Mouse (Mus musculus): Measurements from ENCODE around the gene Pcbp4. TPM values are rescaled to one million over a fixed set of nuclear protein-coding genes. Genes with fewer than 3 reads are reported as not detected.

Gene Pcbp4
- polyA plus RNA-seq, 1 experiment from 2014 or later, result 242 TPM

- no peaks in the 10 kb centered on the region for H3K9me3 ChIP-seq (replicated peaks; ENCODE audit: control insufficient read depth, low read length, poor library complexity, severe bottlenecking)
- no peak for ATAC-seq
- WGBS, result 78% methylated on average over 7 of the region's 7 CpGs
Observed at GRCm38 (mm10) chr9:106433389-106433788, 19.7 kb upstream of the Pcbp4 start.

GRCm38 (mm10) chr9:106436566-106436965, 16.5 kb upstream of the Pcbp4 start:
- no peaks in the 10 kb centered on the region for H3K9me3 ChIP-seq (replicated peaks; ENCODE audit: control insufficient read depth, low read length, poor library complexity, severe bottlenecking)
- peaks cover 16% of the 10 kb centered on the region for H3K36me3 ChIP-seq (ENCODE audit: control insufficient read depth, insufficient read depth, low read length)
- H3K27me3 ChIP-seq (ENCODE audit: control insufficient read depth, insufficient read depth, low read depth, low read length), result no peaks in the 10 kb centered on the region
- H3K27ac ChIP-seq (ENCODE audit: low read length), result no peak overlapping the region
- H3K4me3 ChIP-seq (ENCODE audit: low read depth, low read length), result no peak overlapping the region
- ATAC-seq, result no peak
- WGBS, result 78% methylated on average over 9 of the region's 9 CpGs
- H3K4me2 ChIP-seq (ENCODE audit: low read length), result no peak overlapping the region
- 0 out of 2 replicates have a peak overlapping the region, but pooled peaks have one; percentile 14 for H3K9ac ChIP-seq (ENCODE audit: low read depth, low read length)
- peaks cover 14% of the 10 kb centered on the region; the same call in 1 of the 2 replicates for H3K4me1 ChIP-seq (ENCODE audit: control insufficient read depth, insufficient read depth, low read length)

More at GRCm38 (mm10) chr9:106433389-106433788, 19.7 kb upstream of the Pcbp4 start:
- Histone ChIP-seq H3K9ac (ENCODE audit: low read depth, low read length) (no peak overlapping the region), H3K4me2 (ENCODE audit: low read length) (no peak overlapping the region), H3K27ac (ENCODE audit: low read length) (no peak overlapping the region), H3K4me1 (ENCODE audit: control insufficient read depth, insufficient read depth, low read length) (peaks cover 14% of the 10 kb centered on the region), H3K27me3 (ENCODE audit: control insufficient read depth, insufficient read depth, low read depth, low read length) (no peaks in the 10 kb centered on the region), H3K36me3 (ENCODE audit: control insufficient read depth, insufficient read depth, low read length) (peaks cover 16% of the 10 kb centered on the region), H3K4me3 (ENCODE audit: low read depth, low read length) (no peak overlapping the region)

GRCm38 (mm10) chr9:106442680-106443079, 10.4 kb upstream of the Pcbp4 start:
- Histone ChIP-seq H3K4me3 (ENCODE audit: low read depth, low read length) (no peak overlapping the region), H3K36me3 (ENCODE audit: control insufficient read depth, insufficient read depth, low read length) (no peaks in the 10 kb centered on the region), H3K9me3 (replicated peaks; ENCODE audit: control insufficient read depth, low read length, poor library complexity, severe bottlenecking) (no peaks in the 10 kb centered on the region), H3K9ac (ENCODE audit: low read depth, low read length) (no peak overlapping the region), H3K4me1 (ENCODE audit: control insufficient read depth, insufficient read depth, low read length) (peaks cover 19% of the 10 kb centered on the region), H3K4me2 (ENCODE audit: low read length) (no peak overlapping the region), H3K27me3 (ENCODE audit: control insufficient read depth, insufficient read depth, low read depth, low read length) (no peaks in the 10 kb centered on the region), H3K27ac (ENCODE audit: low read length) (no peak overlapping the region)
- no peak for ATAC-seq
- 73% methylated on average over 5 of the region's 5 CpGs for WGBS

GRCm38 (mm10) chr9:106444836-106445235, 8.3 kb upstream of the Pcbp4 start:
- no peaks in the 10 kb centered on the region for H3K27me3 ChIP-seq (ENCODE audit: control insufficient read depth, insufficient read depth, low read depth, low read length)
- H3K9me3 ChIP-seq (replicated peaks; ENCODE audit: control insufficient read depth, low read length, poor library complexity, severe bottlenecking), result no peaks in the 10 kb centered on the region
- no peak overlapping the region for H3K27ac ChIP-seq (ENCODE audit: low read length)
- no peak for ATAC-seq
- H3K4me3 ChIP-seq (ENCODE audit: low read depth, low read length), result no peak overlapping the region
- WGBS, result 75% methylated on average over 4 of the region's 4 CpGs
- no peak overlapping the region for H3K4me2 ChIP-seq (ENCODE audit: low read length)
- peaks cover 21% of the 10 kb centered on the region for H3K4me1 ChIP-seq (ENCODE audit: control insufficient read depth, insufficient read depth, low read length)
- H3K9ac ChIP-seq (ENCODE audit: low read depth, low read length), result no peak overlapping the region
- no peaks in the 10 kb centered on the region for H3K36me3 ChIP-seq (ENCODE audit: control insufficient read depth, insufficient read depth, low read length)

DNA sequence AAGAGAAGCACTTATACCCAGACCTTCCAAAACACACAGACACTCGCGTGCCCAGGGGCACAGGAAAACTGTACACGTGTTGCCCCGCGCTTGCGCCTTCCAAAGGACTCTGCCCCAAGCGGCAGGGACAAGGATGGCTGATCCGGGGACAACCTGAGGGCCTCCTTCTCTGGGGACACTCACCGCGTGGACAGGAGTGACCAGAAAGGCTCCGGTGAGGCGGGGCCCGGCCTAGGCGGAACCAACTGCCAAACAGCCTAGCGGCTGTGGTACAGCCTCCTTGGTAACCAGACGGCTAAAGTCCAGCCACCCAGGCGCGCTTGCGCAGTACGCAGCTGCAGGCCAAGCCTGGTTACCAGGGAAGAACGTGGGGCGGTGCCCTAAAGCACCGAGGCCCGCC, 5.7 kb upstream of the Pcbp4 start, which contains the start of the genes Abhd14b and Abhd14a:
Gene Abhd14b (plus strand): TSS at position 112 of the 400 bp plus-strand sequence.
Gene Abhd14a (minus strand): TSS at position 331 of the 400 bp plus-strand sequence.
- Histone ChIP-seq H3K4me1 (ENCODE audit: control insufficient read depth, insufficient read depth, low read length) (peaks cover 26% of the 10 kb centered on the region), H3K27me3 (ENCODE audit: control insufficient read depth, insufficient read depth, low read depth, low read length) (no peaks in the 10 kb centered on the region), H3K4me2 (ENCODE audit: low read length) (peak within 1 kb of the TSS; percentile 89), H3K27ac (ENCODE audit: low read length) (peak within 1 kb of the TSS; percentile 78), H3K9me3 (replicated peaks; ENCODE audit: control insufficient read depth, low read length, poor library complexity, severe bottlenecking) (no peaks in the 10 kb centered on the region), H3K4me3 (ENCODE audit: low read depth, low read length) (peak within 1 kb of the TSS; percentile 64), H3K9ac (ENCODE audit: low read depth, low read length) (peak within 1 kb of the TSS; percentile 82), H3K36me3 (ENCODE audit: control insufficient read depth, insufficient read depth, low read length) (no peaks in the 10 kb centered on the region)
- under 1% methylated on average over 24 of the region's 24 CpGs for WGBS
- ATAC-seq, result peak; percentile 78

- no peaks in the 10 kb centered on the region for H3K9me3 ChIP-seq (replicated peaks; ENCODE audit: control insufficient read depth, low read length, poor library complexity, severe bottlenecking)
- peak overlapping the region; percentile 64 for H3K4me3 ChIP-seq (ENCODE audit: low read depth, low read length)
- H3K27ac ChIP-seq (ENCODE audit: low read length), result peak overlapping the region; percentile 78
- H3K9ac ChIP-seq (ENCODE audit: low read depth, low read length), result peak overlapping the region; percentile 82
- no peaks in the 10 kb centered on the region for H3K36me3 ChIP-seq (ENCODE audit: control insufficient read depth, insufficient read depth, low read length)
- ATAC-seq, result 0 out of 2 replicates have a peak, but pooled peaks have one; percentile 2
- H3K4me1 ChIP-seq (ENCODE audit: control insufficient read depth, insufficient read depth, low read length), result peaks cover 32% of the 10 kb centered on the region
- peak overlapping the region; percentile 89 for H3K4me2 ChIP-seq (ENCODE audit: low read length)
- 36% methylated on average over 9 of the region's 9 CpGs for WGBS
- H3K27me3 ChIP-seq (ENCODE audit: control insufficient read depth, insufficient read depth, low read depth, low read length), result no peaks in the 10 kb centered on the region
Observed at GRCm38 (mm10) chr9:106447951-106448350, 5.1 kb upstream of the Pcbp4 start.

DNA sequence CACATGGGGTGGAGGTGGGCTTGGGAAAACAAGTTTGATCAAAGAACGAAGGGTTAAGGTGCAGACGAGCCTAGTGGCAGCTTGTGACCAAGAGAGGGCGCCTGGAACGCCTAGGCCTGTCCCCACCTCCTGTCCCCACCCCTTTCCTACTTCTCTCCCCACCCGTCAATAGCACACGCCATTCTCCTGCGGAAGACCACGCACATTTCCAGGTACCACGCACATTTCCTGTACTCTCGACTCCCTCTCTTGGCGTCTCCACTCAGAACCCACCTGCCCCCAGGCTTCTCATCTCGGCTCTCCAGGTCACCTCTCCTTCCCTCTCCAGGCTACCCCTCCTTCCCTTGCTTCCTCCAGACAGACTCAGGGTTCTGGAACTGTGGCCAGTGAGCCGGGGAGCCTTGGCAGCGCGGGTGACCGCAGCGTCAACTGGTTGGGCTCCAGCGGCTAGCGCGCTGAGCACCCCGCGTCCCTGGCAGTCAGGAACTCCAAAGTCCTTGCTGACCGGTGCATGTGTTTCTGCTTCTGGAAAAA, 4.5 kb upstream of the Pcbp4 start:
- Histone ChIP-seq H3K36me3 (ENCODE audit: control insufficient read depth, insufficient read depth, low read length) (no peaks in the 10 kb centered on the region), H3K27me3 (ENCODE audit: control insufficient read depth, insufficient read depth, low read depth, low read length) (no peaks in the 10 kb centered on the region), H3K9me3 (replicated peaks; ENCODE audit: control insufficient read depth, low read length, poor library complexity, severe bottlenecking) (no peaks in the 10 kb centered on the region), H3K4me3 (ENCODE audit: low read depth, low read length) (peak overlapping the region; percentile 64), H3K4me1 (ENCODE audit: control insufficient read depth, insufficient read depth, low read length) (peaks cover 34% of the 10 kb centered on the region), H3K4me2 (ENCODE audit: low read length) (peak overlapping the region; percentile 89), H3K9ac (ENCODE audit: low read depth, low read length) (peak overlapping the region; percentile 82), H3K27ac (ENCODE audit: low read length) (peak overlapping the region; percentile 70)
- ATAC-seq, result peak; percentile 37; the same call in 1 of the 2 replicates
- WGBS, result 2% methylated on average over 23 of the region's 23 CpGs

- Histone ChIP-seq H3K4me1 (ENCODE audit: control insufficient read depth, insufficient read depth, low read length) (peaks cover 35% of the 10 kb centered on the region), H3K4me2 (ENCODE audit: low read length) (no peak overlapping the region), H3K27me3 (ENCODE audit: control insufficient read depth, insufficient read depth, low read depth, low read length) (no peaks in the 10 kb centered on the region), H3K9ac (ENCODE audit: low read depth, low read length) (0 out of 2 replicates have a peak overlapping the region, but pooled peaks have one; percentile 34), H3K36me3 (ENCODE audit: control insufficient read depth, insufficient read depth, low read length) (no peaks in the 10 kb centered on the region), H3K9me3 (replicated peaks; ENCODE audit: control insufficient read depth, low read length, poor library complexity, severe bottlenecking) (no peaks in the 10 kb centered on the region), H3K4me3 (ENCODE audit: low read depth, low read length) (no peak overlapping the region), H3K27ac (ENCODE audit: low read length) (no peak overlapping the region)
- no peak for ATAC-seq
- 93% methylated on average over 8 of the region's 8 CpGs for WGBS
Observed at GRCm38 (mm10) chr9:106449947-106450346, 3.1 kb upstream of the Pcbp4 start.

GRCm38 (mm10) chr9:106450661-106451060, 2.4 kb upstream of the Pcbp4 start:
- Histone ChIP-seq H3K4me1 (ENCODE audit: control insufficient read depth, insufficient read depth, low read length) (peaks cover 41% of the 10 kb centered on the region), H3K27ac (ENCODE audit: low read length) (no peak overlapping the region), H3K9ac (ENCODE audit: low read depth, low read length) (no peak overlapping the region), H3K36me3 (ENCODE audit: control insufficient read depth, insufficient read depth, low read length) (no peaks in the 10 kb centered on the region), H3K27me3 (ENCODE audit: control insufficient read depth, insufficient read depth, low read depth, low read length) (no peaks in the 10 kb centered on the region), H3K4me3 (ENCODE audit: low read depth, low read length) (no peak overlapping the region), H3K9me3 (replicated peaks; ENCODE audit: control insufficient read depth, low read length, poor library complexity, severe bottlenecking) (no peaks in the 10 kb centered on the region), H3K4me2 (ENCODE audit: low read length) (no peak overlapping the region)
- WGBS, result 24% methylated on average over 9 of the region's 9 CpGs
- ATAC-seq, result no peak

All from midbrain, embryonic 16.5 days (tissue).